Mouse (Mus musculus) spleen, postnatal 36 days (tissue): ENCODE measurements around the gene Rgmb.

ENCODE experiments used
- DNase-seq, 2 experiments: peaks; one replicate each; pipeline ENCODE4 v3.0.0; 2022; ENCODE audit warnings: low spot score in 2 of 2, mixed read lengths in 1 of 2

Rgmb gene

GRCm38 (mm10) chr17:15776349-15776748, 54.5 kb downstream of the Rgmb start:
- no peak for DNase-seq

- DNase-seq = peak; percentile 19 to 23
Observed at GRCm38 (mm10) chr17:15774565-15775215, 56.1 kb downstream of the Rgmb start.

GRCm38 (mm10) chr17:15773956-15774355, 56.9 kb downstream of the Rgmb start:
- DNase-seq = peak; percentile 56 to 67

- DNase-seq = peak; percentile 73 to 75
Observed at GRCm38 (mm10) chr17:15769081-15769724, 61.6 kb downstream of the Rgmb start.

- DNase-seq = peak; percentile 58 to 65
Observed at GRCm38 (mm10) chr17:15761191-15761590, 69.6 kb downstream of the Rgmb start.
